Mouse (Mus musculus) layer of hippocampus, adult 2 months (tissue): ENCODE measurements around the gene Dennd2a. TPM values are rescaled to one million over a fixed set of nuclear protein-coding genes. Genes with fewer than 3 reads are reported as not detected.
"Not testable (repeated sequence)": the region's sequence is repeated elsewhere in the genome, so short reads cannot be mapped to it uniquely, and the experiment has no call there.

Experiments used
- DNase-seq, 2 experiments: peaks; one replicate each; pipeline ENCODE4 v3.0.0; 2022; ENCODE audit warnings: low spot score in 2 of 2
- H3K27ac ChIP-seq: fragments of 200-600 bp; 2 replicates; pipeline ENCODE4 v1.8.1; 2022
- H3K4me3 ChIP-seq: fragments of 200-600 bp; 2 replicates; pipeline ENCODE4 v1.8.1; 2022; ENCODE audit warnings: mild to moderate bottlenecking
- CTCF ChIP-seq: fragments of 200-600 bp; conservative IDR thresholded peaks from 2 replicates; pipeline ENCODE4 v1.8.1; 2022; ENCODE audit warnings: antibody characterized with exemption, mild to moderate bottlenecking, moderate library complexity
- total RNA-seq, 2 experiments: library from RNA; stranded (reverse); gene quantifications; 2 replicates each; pipeline ENCODE4 v1.2.3; 2021

Dennd2a gene
- total RNA-seq, 2 experiments from 2014 or later, result 37.0 to 38.2 TPM

DNA sequence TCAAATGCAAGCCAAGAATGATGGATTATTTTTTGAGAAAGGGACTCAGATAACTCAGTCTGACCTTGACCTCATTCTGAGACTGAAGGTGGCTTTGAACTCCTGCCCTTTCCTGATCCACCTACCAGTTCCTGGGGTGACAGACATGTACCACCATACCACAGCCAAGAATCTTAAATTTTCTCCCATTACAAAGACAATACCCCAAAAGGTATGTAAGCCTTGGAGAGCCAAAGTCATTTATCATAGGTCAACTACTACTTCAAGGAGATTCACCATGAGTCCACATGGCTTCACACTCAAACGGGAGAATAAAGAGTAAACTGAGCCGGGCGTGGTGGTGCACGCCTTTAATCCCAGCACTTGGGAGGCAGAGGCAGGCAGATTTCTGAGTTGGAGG lies 107.1 kb downstream of the Dennd2a start:
- Histone ChIP-seq H3K27ac (no peak overlapping the region), H3K4me3 (no peak overlapping the region)
- DNase-seq, result no peak
- no peak for TF ChIP-seq CTCF

DNA sequence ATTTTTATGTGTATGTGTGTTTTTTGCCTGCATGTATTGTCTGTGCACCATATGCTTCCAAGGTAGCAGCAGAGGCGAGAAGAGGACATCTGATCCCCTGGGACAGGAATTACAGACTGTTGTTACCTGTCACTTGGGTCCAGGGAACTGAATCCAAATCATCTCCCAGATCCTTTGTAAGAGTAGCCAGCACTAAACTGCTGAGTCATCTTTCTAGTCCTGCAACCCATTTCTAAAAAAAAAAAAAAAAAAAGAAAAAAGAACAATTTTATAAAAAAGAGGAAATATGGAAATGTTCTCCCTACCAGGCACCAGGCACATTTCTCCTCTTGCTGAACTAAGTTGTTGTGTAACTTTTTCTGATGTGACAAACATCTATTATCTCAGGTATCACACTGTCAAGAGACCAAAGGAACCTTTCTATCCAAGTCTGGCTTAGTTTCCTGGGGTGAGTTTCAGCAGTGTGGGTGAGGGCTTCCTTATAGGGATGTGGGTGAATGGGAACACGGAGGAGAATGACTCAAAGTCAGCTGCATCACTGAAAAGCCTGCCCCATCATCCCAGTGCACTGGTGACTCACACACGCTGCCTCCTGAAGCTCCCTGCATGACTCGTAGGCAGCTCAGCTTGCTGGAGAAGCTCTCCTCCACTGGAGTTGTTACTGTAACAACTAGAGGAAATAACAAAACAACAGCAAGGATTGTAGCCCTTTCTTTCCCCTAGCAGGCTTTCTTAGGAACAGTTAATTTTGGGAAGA lies 110.1 kb downstream of the Dennd2a start:
- Histone ChIP-seq H3K4me3 (no peak overlapping the region), H3K27ac (no peak overlapping the region)
- no peak for TF ChIP-seq CTCF
- DNase-seq, result peak in 1 of 2 experiments; percentile 59

DNA sequence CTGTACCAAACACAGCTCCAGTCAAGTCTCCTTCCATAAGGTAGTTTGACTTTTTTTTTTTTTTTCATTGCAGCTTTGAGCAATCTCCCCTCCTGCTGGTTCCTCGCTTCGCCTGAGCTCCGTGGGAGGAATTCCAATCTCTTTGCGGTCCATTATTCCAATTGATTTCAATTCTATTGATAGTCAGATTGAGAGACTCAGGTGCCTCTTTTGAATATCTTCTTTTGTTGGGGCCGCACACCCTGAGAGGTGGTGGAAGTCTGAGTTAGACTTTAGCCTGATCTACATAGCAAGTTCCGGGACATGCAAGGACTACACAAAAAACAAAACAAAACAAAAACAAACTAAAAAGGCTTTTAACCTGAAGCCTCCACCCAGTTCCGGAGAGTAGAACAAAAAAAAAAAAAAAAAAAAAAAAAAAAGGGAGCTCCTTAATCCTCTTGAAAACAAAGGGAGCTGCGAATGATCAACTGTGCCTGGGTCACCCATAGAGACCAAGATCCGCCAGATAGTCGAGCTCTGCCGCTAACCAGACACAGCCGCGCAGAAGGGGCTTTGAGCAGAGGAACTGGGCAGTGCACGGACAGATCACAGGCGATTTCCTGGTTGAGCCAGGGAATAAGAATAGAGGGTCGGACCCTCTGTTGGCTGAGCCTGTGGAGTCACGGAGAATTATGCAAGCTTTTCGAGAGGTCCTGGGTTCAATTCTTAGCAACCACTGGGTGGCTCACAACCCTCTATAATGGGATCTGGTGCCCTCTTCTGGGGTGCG lies 111.7 kb downstream of the Dennd2a start:
- TF ChIP-seq CTCF, result peak; percentile 30
- no peak overlapping the region for H3K27ac ChIP-seq
- no peak for DNase-seq
- H3K4me3 ChIP-seq, result no peak overlapping the region

DNA sequence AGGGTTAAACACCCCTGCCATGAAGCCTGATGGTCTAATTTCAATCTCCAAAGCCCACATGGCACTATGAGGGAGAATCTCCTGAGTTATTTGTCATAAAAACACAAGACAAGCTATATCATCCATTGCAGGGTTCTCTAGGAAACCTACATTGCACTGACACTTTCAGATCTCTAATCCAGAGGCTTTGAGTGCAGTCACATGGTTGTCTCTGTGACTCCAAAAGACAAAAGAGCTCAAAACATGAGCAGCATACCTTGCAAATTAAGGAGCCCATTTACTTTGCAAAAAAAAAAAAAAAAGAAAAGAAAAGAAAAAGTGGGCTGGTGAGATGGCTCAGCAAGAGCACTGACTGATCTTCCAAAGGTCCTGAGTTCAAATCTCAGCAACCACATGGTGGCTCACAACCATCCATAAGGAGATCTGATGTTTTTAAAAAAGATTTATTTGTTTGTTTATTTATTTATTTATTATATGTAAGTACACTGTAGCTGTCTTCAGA lies 114.8 kb downstream of the Dennd2a start:
- Histone ChIP-seq H3K4me3 (no peak overlapping the region), H3K27ac (no peak overlapping the region)
- DNase-seq, result no peak
- no peak for TF ChIP-seq CTCF

DNA sequence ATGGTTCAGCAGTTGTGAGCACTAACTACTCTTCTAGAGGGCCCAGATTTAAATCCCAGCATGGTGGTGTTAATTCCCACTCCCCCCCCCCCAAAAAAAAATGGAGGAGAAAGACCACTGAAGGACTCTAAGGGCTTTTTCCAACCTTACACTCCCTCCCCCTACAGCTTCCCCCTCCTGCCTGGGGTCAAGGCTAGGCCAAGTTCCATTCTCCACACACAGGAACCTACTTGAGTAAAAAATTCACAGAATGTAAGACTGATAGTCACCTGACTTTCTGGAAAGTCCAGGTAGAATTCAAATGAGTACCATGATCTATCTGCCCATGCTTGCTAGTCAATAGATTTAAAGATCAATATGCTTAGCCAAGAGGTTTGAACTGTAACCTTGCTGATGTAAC lies 117.5 kb downstream of the Dennd2a start:
- no peak for TF ChIP-seq CTCF
- no peak overlapping the region for H3K27ac ChIP-seq
- no peak overlapping the region for H3K4me3 ChIP-seq
- no peak for DNase-seq

DNA sequence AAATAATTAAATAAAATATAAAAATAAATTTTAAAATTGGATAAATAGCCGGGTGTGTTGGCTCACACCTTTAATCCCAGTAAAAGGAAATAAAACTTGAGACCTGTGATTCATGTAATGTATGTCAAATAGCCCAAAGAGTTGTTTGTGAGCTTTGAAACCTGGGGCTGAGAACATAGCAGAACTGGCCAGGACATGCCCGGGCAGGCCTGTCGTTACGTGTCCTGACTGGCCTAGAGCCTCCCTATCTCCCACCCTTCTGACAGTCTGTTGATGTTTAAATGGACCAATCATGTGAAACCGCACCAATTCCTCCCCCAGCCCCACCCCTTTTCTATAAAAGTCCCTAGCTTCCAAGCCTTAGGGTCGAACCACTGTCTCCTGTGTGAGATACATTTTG lies 120.1 kb downstream of the Dennd2a start:
- not testable (repeated sequence) for H3K27ac ChIP-seq, DNase-seq, H3K4me3 ChIP-seq

DNA sequence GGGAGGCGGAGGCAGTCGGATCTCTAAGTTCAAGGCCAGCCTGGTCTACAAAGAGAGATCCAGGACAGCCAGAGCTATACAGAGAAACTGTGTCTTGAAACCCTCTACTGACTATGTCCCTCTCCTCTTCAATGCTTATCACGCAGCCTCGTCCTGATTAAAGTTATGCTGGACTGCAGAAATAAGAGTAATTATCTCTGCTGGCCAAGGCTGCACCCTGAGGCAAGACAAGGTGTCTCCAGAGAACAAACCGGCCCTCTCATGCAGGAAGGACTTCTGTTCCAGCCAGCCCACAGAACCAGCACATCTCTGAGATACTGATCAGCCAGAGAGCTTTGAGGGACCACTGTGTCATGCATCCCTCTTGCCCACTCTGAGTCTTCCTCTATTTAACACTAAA lies 121.8 kb downstream of the Dennd2a start:
- no peak for TF ChIP-seq CTCF
- Histone ChIP-seq H3K27ac (no peak overlapping the region), H3K4me3 (no peak overlapping the region)
- no peak for DNase-seq

DNA sequence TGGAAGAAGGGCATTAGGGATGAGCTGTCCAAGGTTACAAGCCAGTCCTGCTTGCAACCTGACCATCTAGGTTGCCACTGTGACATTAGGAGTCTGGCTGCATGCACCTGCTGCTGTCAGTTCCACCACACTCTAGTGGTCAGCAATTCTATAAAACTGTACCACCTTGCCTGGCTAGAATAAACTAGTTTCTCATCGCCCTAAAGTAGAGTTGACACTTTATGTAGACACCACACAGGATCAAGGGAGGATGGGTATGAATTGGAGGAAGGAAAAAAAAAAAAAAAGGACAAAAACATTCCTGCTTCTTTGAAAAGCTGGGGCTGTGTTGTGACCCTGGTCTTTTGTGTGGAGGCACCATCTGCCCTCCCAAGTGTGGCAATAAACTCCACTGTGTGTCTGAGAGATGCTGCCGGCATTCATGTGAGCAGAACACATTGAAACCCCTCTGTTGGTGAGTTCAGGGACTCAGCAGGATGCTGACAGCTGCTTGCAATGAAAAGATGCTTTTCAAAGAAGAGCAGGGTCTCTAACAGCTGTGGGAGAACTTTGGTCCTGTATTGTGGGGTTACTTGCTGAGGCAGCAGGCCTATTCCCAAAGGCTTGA lies 122.7 kb downstream of the Dennd2a start:
- no peak for TF ChIP-seq CTCF
- no peak overlapping the region for H3K27ac ChIP-seq
- no peak overlapping the region for H3K4me3 ChIP-seq
- no peak for DNase-seq

DNA sequence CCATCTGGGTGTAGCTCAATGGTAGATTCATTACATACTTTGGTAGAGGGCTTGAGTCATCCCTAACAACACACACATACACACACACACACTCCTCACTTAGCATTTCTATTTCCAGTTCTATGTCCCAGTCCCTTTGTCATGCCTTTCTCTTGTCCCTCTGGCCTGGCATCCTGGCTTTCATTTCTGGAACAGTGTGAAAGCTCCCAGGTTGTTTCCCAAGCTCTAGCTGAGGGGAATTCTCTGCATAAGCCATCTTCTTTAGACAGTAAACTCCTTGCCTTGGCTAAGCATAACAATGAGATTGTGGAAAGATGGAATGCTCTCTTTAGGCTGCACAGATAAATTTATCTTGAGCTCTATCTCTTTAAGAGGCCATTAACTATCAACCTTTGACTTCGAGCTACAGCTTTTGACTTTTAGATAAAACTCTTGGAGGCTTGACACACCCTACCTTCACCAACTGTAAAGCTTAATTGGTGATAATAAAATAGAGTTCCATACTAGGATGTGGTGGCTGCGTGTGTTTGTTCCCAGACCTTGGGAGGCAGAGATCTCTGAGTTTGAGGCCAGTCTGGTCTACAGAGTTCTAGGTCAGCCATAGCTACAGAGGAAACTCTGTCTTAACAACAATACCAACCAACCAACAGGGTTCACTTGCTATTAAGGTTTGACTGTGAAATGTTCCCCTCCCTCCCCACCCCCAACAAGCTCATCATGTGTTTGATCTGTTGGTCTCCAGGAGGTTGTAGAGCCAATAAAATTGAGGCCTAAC lies 123.4 kb downstream of the Dennd2a start:
- no peak overlapping the region for H3K27ac ChIP-seq
- no peak for DNase-seq
- no peak overlapping the region for H3K4me3 ChIP-seq
- no peak for TF ChIP-seq CTCF

DNA sequence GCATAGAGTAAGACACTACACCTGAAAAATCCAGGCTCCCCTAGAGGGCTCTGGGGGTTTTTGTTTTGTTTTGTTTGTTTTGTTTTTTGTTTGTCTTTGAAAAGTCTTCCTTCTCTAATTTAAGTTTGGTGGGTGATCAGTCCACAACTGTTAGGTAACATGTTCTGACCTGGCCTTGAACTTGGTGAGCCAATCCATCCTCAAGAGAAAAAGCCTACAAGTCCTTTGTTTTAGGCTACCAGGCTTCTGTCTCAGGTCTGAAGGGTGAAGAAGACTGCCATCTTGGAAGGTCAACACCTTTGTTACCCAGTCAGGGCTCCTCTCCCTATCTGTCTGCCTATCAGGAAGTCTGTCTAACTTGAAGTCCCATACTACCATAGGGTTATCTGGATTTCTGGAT lies 124.0 kb downstream of the Dennd2a start:
- H3K4me3 ChIP-seq, result no peak overlapping the region
- TF ChIP-seq CTCF, result no peak
- DNase-seq, result no peak

DNA sequence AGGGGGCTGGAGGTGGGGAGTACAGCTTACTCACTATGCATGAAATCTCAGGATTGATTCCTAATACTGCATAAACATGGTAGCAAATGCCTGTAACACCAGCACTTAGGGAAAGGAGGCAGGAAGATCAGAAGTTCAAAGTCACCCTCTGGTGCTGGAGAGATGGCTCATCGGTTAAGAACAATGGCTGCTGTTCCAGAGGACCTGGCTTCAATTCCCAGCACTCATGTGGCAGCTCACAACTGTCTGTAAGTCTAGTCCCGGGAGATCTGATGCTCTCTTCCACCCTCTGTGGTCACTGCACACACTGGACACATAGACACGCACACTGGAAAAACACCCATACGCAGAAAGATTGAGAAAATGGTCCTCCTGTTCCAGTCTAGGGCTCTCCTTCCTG lies 124.5 kb downstream of the Dennd2a start:
- no peak overlapping the region for H3K4me3 ChIP-seq
- no peak for TF ChIP-seq CTCF
- no peak overlapping the region for H3K27ac ChIP-seq
- no peak for DNase-seq

More for the DNA sequence above, 124.0 kb downstream of the Dennd2a start:
- no peak overlapping the region for H3K27ac ChIP-seq

DNA sequence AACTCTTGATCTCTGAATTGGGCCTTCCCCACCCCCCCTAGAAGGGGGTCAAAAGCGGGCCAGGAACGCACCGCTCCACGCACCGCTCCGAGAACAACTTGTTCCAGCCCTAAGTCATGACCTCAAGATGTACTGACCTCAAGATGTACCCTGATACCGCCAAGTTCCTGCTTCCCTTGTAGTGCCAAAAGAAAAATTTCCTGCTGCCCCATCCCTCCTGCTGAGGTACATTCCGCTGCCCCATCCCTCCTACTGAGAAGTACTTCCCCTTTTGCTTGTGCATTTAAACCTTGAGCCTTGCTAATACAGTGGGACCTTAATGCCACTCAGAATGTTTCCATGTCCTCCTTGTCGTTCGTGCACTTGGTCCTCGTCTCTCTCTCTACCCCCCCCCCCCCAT lies 126.9 kb downstream of the Dennd2a start:
- H3K27ac ChIP-seq, result no peak overlapping the region
- DNase-seq, result no peak
- no peak overlapping the region for H3K4me3 ChIP-seq
- TF ChIP-seq CTCF, result no peak
